Mouse (Mus musculus) stomach, postnatal 0 days (tissue): ENCODE measurements at regions not wholly inside any gene's neighbourhood (a gene's known extent, or its start where the extent isn't known, plus 50 kb on each side); places are given as distances from the start of the nearest gene placed in this dataset.

Experiments used
- ATAC-seq: fragments of 200-750 bp; cut with Nextera tagmentation; 2 replicates; pipeline ENCODE4 v1.8.0; 2017; ENCODE audit not compliant: low FRiP score, low TSS enrichment
- DNase-seq: peaks from one replicate; pipeline ENCODE4 v3.0.0-alpha.2; 2016; ENCODE audit warnings: low spot score
- H3K27ac ChIP-seq: fragments of 300-500 bp; sonication (generic); replicated peaks from 2 replicates; pipeline ENCODE4 v1.5.1; 2014; ENCODE audit warnings: mild to moderate bottlenecking, control low read depth
- H3K27me3 ChIP-seq: fragments of 300-500 bp; sonication (generic); 2 replicates; pipeline ENCODE4 v1.6.1; 2014; ENCODE audit warnings: low read length; ENCODE audit not compliant: control insufficient read depth, insufficient read depth
- H3K36me3 ChIP-seq: fragments of 300-500 bp; sonication (generic); 2 replicates; pipeline ENCODE4 v1.6.1; 2014; ENCODE audit warnings: low read length, mixed read lengths; ENCODE audit not compliant: control insufficient read depth, insufficient read depth
- H3K4me1 ChIP-seq: fragments of 300-500 bp; sonication (generic); replicated peaks from 2 replicates; pipeline ENCODE4 v1.6.1; 2014; ENCODE audit warnings: antibody characterized with exemption; ENCODE audit not compliant: control insufficient read depth, insufficient read depth
- H3K4me2 ChIP-seq: fragments of 300-500 bp; sonication (generic); replicated peaks from 2 replicates; pipeline ENCODE4 v1.6.1; 2014; ENCODE audit warnings: low read depth, mild to moderate bottlenecking, control low read depth, moderate library complexity
- H3K4me3 ChIP-seq: fragments of 300-500 bp; sonication (generic); 2 replicates; pipeline ENCODE4 v1.5.1; 2014; ENCODE audit warnings: low read depth, low read length, control low read depth
- H3K9ac ChIP-seq: fragments of 300-500 bp; sonication (generic); 2 replicates; pipeline ENCODE4 v1.6.1; 2014; ENCODE audit warnings: mild to moderate bottlenecking, low read length, control low read depth, mixed read lengths
- H3K9me3 ChIP-seq: fragments of 300-500 bp; sonication (generic); 2 replicates; pipeline ENCODE4 v1.6.1; 2016; ENCODE audit warnings: low read length; ENCODE audit not compliant: control insufficient read depth
- CTCF ChIP-seq: IDR thresholded peaks from 2 replicates; pipeline ENCODE4 v1.5.1; 2016; ENCODE audit warnings: antibody characterized with exemption, low read depth, mild to moderate bottlenecking, moderate library complexity
- EP300 ChIP-seq: optimal IDR thresholded peaks from 2 replicates; pipeline ENCODE3; 2016; ENCODE audit warnings: antibody characterized with exemption
- WGBS: fragments of 180-500 bp; shearing (Covaris S2); extraction: QIAGEN DNeasy Blood & Tissue Kit; methylation state at CpG from one replicate; pipeline ENCODE4 v1.1.7; 2014; 5-methylcytosine and 5-hydroxymethylcytosine counted together

- Histone ChIP-seq H3K4me3 (no peak overlapping the region), H3K9me3 (no peaks in the 10 kb centered on the region), H3K9ac (no peak overlapping the region), H3K36me3 (no peaks in the 10 kb centered on the region), H3K27ac (no peak overlapping the region), H3K27me3 (no peaks in the 10 kb centered on the region), H3K4me1 (no peaks in the 10 kb centered on the region), H3K4me2 (no peak overlapping the region)
- 75% methylated on average over 3 of the region's 3 CpGs for WGBS
- ATAC-seq = no peak
- TF ChIP-seq CTCF = no peak
- no peak for TF ChIP-seq EP300
- DNase-seq = no peak
Measured at GRCm38 (mm10) chr13:98579731-98580130, 57.5 kb downstream of the Tmem174 start.

DNA sequence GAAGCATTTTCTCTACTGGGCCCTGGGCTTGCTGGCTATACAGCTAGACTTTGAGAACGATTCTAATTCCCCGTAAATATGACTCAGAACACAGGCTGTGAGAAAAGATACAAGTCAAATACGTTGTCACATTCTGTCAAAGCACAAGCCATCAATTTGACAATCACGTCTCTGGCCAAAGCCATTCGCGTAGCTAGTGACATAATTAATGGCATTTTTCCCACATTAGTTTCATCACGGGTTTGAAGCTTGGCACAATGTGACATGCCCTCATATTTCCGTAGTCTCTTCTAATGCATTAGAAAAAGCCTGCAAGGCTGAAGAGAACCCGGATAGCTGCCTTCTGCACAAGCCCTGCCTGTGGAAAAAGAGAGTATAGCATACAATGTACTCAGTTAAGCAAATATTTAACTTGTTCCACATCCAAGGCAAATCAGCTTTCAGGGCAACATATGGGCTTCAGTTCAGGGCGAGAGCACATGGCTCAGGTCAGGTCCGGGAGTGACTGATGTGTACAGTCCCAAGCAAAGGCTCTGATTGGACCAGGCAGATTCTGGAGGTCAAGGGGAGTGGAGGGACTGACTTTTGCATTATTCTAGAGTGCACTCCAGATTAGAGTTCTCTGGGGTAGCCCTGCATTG lies 58.7 kb downstream of the Tmem174 start:
- Histone ChIP-seq H3K4me1 (no peaks in the 10 kb centered on the region), H3K27me3 (no peaks in the 10 kb centered on the region), H3K9ac (no peak overlapping the region), H3K9me3 (no peaks in the 10 kb centered on the region), H3K4me3 (no peak overlapping the region), H3K36me3 (no peaks in the 10 kb centered on the region), H3K27ac (no peak overlapping the region), H3K4me2 (no peak overlapping the region)
- 19% methylated on average over 11 of the region's 11 CpGs for WGBS
- TF ChIP-seq CTCF = no peak; the same call in 1 of the 2 replicates
- ATAC-seq (peak; percentile 94), DNase-seq (peak; percentile 72)

DNA sequence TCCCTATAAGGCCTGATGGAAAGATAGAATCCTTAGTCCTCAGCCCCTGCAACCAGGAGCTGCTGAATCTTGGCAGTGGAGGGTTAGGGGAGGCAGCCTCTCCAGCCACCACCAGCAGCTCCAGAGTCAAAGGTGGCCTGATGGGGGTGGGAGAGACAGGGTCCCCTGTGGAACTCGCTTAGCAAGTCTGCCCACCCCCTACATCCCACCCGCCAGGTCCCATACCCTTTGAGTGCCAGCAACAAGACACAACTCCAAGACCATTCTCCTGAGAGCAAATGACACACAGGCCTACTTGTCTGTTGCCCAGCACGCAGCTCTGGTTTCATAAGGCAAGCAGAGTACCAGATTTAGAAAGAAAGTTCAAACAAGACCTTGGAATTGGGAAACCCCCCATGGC lies 61.1 kb downstream of the Tmem174 start:
- no peaks in the 10 kb centered on the region for H3K27me3 ChIP-seq
- DNase-seq = no peak

DNA sequence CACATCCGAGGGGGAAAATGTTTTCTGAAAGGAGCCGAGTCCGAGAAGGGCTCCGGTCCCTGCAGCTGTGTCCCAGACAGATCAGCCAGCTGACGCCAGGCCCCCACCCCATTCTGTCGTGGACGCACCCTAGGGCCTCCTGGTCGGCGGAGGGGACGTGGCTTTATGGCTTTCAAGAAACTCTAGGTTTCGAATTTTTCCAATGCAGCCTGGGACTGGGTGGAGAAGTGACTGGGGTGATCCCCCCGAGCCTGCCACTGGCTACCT lies 63.2 kb downstream of the Tmem174 start:
- H3K9me3 ChIP-seq = no peaks in the 10 kb centered on the region
- no peaks in the 10 kb centered on the region for H3K4me1 ChIP-seq
- no peak overlapping the region for H3K9ac ChIP-seq
- ATAC-seq (no peak), DNase-seq (no peak)
- H3K27me3 ChIP-seq = no peaks in the 10 kb centered on the region
- WGBS = 73% methylated on average over 12 of the region's 12 CpGs
- H3K36me3 ChIP-seq = no peaks in the 10 kb centered on the region
- no peak overlapping the region for H3K27ac ChIP-seq
- no peak overlapping the region for H3K4me3 ChIP-seq
- TF ChIP-seq EP300 = no peak
- TF ChIP-seq CTCF = no peak
- H3K4me2 ChIP-seq = no peak overlapping the region

More for the DNA sequence above, 61.1 kb downstream of the Tmem174 start:
- no peak overlapping the region for H3K4me3 ChIP-seq
- TF ChIP-seq EP300 = no peak
- TF ChIP-seq CTCF = no peak
- H3K27ac ChIP-seq = no peak overlapping the region
- 91% methylated on average over 3 of the region's 3 CpGs for WGBS
- H3K9me3 ChIP-seq = no peaks in the 10 kb centered on the region
- no peaks in the 10 kb centered on the region for H3K36me3 ChIP-seq
- no peak overlapping the region for H3K9ac ChIP-seq
- H3K4me2 ChIP-seq = no peak overlapping the region
- no peaks in the 10 kb centered on the region for H3K4me1 ChIP-seq
- no peak for ATAC-seq

DNA sequence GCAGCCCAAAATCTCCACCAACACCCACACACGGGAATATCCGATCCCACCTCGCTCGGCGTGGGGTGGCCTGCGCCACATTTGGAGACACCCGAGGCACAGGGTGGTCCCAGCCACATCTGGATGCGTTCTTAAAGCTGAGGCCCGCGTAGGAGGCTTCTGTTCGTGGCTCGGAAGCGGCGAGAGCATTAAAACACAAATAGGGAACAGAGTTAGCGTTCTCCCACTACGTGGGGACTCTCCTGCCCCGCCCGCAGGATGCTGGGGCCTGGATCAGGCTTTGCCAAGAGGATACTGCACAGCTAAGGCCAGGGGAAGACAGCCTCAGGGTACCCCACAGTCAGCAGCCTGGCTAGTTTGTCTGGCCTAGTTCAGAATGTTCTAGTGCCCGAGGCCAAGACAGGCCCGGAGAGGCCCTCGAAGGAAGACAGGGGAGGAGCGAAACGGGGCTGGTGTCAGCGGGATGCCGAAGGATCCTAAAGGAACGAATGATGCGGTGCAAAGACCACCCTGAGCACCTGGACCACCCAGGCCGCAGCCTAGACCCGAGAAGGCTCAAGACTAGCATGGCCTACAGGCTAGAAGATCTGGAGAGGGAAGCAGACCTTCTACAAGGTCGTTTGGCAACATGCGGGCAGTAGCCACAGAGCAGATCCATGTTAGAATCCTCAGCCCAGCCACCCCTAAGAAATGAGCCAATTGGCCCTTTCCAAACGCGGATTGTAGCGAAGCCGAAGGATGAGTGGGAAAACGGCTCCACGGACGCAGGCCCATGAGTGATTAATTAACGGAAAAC lies 63.8 kb downstream of the Tmem174 start:
- DNase-seq (no peak), ATAC-seq (0 out of 2 replicates have a peak, but pooled peaks have one; percentile 11)
- H3K9me3 ChIP-seq = no peaks in the 10 kb centered on the region

GRCm38 (mm10) chr13:98572581-98573260 lies 64.5 kb downstream of the Tmem174 start:
- peak overlapping the region; percentile 37 for H3K4me3 ChIP-seq
- no peaks in the 10 kb centered on the region for H3K27me3 ChIP-seq
- ATAC-seq (no peak), DNase-seq (no peak)
- TF ChIP-seq EP300 (no peak), CTCF (no peak)
- no peaks in the 10 kb centered on the region for H3K4me1 ChIP-seq
- 5% methylated on average over 50 of the region's 50 CpGs for WGBS
- H3K27ac ChIP-seq = no peak overlapping the region
- no peaks in the 10 kb centered on the region for H3K36me3 ChIP-seq
- peak overlapping the region; percentile 66 for H3K4me2 ChIP-seq
- peak overlapping the region; percentile 48 for H3K9ac ChIP-seq
- no peaks in the 10 kb centered on the region for H3K9me3 ChIP-seq

More for the DNA sequence above, 63.8 kb downstream of the Tmem174 start:
- peak overlapping the region; percentile 48 for H3K9ac ChIP-seq
- H3K27me3 ChIP-seq = no peaks in the 10 kb centered on the region
- TF ChIP-seq EP300 (no peak), CTCF (no peak)
- H3K36me3 ChIP-seq = no peaks in the 10 kb centered on the region
- no peaks in the 10 kb centered on the region for H3K4me1 ChIP-seq
- peak overlapping the region; percentile 66 for H3K4me2 ChIP-seq
- H3K27ac ChIP-seq = no peak overlapping the region
- WGBS = 60% methylated on average over 39 of the region's 39 CpGs
- peak overlapping the region; percentile 37 for H3K4me3 ChIP-seq
